Mouse (Mus musculus): Measurements from ENCODE around the gene Jazf1.

Gene Jazf1

DNA sequence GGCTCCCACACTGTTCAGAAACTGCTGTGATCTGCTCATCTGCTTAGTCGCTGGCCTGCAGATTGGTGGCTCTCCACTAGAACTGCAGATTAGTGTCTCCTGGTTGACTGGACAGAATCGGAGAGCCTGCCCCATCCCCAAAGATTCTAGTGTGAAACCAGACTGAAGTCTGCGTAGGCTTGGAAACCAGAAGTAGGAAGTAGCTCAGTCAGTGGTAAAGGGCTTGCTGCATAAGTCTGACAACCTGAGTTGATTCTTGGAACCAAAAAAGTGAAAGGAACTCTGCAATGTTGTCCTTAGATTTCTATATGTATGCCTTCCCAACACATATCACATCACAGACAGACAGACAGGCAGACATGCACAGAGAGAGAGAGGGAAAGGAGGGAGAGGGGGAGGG, 163.3 kb downstream of the Jazf1 start:
- DNase-seq = no peak

DNA sequence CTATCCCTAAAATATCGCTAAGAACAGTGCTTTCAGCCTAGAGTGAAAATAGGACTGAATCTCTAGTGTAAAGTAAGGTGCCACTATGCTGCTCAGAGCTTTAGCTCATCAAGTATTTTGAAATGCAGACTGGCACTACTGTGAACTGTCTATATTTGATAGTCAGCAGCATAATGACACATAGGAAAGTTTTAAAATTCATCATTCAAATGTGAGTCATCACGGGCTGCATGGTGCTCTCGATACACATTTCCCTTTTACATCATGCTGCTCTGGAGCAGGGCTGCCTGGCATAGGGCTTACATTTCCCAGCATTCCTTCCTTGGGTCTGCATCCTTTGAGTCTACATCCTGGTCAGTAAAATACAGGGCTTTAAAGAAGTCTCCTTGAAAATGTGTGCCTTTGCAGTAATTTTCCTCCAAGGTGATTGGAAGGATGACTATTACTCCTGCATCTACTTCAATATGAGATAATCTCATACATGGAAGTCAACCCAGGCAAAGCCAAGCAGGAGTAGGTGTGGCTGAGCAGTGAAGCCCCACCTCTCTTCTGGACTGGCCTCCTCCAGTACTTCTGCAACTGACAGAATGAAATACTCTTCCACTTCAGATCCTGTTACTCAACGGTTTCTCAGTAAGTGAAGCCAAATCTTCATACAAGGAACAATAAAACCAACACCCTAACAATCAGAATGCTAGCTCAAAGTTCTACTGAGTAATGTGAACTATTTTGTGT, 165.0 kb downstream of the Jazf1 start:
- DNase-seq = no peak

DNA sequence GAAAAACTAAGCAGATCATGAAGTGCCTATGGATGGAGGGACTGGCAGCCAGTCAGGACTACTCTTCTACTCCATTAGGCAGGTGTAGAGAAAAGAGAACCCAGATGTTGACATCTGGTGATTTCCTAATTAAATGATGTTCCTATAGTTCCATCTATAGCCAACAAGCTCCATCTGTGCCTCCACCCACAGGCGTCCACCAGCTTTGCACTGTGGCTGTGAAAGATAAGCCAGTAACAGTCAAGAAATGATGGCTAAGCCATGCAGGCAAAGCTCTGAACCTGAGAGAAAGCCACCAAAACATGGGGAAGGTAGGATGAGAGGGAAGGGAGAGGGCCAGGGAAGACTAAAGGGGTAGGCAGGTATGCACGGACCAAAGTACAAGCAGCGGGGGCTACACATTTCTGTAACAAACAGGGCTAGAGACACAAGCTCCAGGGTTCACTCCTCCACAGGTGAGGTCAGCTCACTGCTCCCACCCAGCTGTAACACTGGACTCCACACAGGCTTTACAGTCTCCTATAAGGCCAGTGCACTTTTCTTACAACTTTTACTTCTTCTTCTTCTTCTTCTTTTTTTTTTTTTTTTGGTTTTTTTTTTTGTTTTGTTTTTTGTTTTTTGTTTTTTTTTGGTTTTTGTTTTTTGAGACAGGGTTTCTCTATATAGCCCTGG, 168.7 kb downstream of the Jazf1 start:
- DNase-seq = no peak

DNA sequence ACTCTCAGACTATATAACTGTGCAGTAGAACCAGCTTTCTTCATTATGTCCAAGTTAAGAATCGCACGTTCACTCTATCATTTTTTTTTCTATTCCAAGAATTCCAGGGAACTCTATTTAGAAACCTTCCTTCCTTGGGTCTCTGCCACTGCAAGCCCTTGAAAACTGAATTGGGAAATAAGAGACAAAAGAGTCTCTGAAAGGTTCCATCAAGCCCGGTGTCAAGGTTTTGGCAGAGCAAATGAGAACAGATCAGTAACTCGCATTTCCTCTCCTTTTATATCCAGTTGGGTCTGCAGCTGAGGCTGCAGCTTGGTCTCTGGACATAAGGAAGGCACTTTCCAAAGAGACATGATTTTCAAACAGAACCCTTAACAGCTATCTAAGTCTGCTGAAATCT, 173.4 kb downstream of the Jazf1 start:
- DNase-seq = no peak

DNA sequence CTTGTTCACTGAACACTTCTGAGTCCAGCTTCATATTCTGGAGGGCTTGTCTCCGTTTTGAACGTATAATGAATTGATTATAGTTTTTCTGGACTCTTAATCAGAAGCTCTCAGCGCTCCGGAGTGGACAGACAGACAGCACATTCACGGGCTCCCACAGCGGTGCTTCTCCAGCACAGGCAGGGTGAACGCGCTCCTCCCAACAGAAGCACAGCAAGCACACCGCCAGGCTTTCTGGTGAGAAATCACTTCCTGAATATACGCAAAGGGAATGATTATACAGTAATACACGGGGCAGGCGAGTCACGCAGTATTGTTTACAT, 174.0 kb downstream of the Jazf1 start:
- DNase-seq = peak in 1 of 2 experiments; percentile 41

DNA sequence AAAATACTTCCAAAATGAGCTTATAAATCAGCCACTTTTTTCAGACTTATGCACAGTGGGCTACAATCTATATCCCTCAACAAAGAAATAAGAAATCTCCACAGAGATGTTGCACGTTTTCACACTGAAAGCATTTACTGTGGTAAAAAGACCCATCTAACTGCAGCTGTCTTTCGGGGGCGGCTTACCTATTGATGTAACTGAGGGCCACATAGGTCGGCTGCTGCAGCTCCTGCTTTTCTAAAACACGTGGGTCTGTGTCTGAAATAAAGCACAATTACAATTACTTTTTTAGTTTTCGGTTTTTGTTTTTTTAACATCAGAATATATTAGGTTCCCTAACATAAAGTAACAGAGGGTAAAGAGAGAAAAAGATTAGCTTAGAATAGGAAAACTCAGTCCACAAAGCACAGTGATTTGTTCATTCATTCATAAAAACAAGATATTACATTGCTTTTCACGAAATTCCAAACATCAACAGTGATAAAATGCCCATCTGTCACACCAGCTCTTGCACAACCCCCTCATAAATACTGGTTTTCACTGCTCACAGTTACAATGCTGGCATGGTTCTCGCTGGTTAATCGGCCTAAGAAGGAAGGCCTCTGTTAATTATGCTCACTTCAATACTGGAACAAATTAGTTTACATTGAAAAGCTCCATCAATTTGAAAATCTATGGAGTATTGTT, 174.5 kb downstream of the Jazf1 start:
- peak in 1 of 2 experiments; percentile 41 for DNase-seq

DNA sequence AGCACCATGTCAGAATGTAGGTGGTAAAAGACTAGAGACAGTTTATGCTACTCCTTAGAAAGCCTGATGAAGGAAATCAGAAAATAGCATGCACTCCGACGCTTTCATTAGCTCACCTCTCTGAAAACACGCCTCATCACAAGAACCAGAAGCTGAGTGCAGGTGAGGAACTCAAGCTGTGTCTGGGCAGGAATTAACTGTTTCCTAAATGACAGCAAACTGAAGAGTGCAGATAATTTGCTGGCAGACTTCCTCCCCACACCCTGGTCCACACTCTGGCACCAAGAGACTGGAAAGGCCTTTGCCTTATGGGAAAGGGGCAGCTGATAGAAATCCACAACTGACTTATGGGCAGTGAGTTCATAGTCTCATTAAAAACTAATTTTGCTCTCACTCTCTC, 175.5 kb downstream of the Jazf1 start:
- DNase-seq = peak; percentile 59 to 62

DNA sequence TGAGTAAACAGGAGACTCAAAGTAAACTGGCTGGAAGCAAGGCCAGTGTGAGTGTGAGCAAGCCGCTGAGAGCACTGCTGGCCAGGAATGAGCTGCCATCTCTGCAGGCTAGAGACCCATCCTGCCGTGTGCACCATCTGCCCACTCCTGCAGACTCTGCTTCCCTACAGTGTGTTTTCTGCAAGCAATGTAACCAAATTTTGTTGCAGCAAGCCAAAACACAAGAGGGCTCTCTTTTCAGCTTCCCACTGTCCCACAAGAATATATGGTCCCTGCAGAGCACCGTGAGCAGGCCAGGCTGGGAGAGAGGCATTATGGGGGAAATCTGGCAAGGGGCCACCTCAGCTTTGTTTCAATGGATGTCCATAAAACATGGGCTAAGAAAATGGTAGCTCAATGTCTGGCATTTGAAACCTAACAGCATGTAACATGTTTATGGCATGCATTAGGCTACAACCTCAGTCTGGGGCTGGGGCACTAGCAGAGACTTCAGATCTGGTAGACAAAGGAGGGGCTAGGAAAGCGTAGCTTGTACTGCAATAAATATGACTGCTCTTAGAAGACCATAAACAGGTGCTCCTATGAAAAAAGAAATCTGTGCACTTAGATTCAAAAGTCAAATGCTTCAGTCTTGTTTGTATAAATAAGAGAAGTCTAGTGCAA, 180.8 kb downstream of the Jazf1 start:
- DNase-seq = peak; percentile 85 to 91

DNA sequence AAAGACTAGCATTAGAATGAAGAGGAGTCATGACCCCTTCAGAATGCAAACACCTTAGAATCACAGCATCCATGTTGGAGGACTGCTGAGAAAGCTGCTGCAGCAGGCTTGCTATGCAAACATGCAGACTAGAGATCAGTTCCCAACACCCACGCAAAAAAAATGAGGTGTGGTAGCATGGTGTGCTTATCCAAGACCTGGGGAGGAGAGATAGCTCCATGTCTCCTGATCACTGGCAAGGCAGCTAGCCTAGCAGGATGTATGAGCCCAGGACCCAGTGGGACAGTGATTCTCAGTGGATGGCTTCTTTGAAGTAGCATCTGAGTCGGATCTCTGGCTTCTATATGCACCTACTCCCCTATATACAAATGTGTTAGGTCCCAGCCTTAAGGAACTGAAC, 184.7 kb downstream of the Jazf1 start:
- no peak for DNase-seq

DNA sequence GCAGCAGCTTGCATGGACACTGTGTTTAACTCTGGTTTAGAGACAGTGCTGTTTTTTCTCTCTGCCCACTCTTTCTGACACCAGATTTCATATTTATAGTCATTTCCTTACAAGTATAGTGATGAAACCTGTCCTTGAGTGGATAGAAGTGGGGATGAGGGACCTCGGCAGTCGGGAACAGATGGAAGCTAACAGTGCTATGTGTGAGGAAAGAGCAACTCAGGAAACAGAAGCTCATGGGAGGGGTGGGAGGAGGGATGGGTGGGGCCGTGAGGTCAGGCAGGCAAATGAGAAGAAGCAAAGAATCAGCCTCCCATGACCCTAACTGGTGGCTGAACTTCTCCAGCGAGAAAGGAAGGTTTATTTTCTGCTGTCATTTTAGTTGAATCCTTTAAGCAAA, 191.3 kb downstream of the Jazf1 start:
- no peak for DNase-seq

DNA sequence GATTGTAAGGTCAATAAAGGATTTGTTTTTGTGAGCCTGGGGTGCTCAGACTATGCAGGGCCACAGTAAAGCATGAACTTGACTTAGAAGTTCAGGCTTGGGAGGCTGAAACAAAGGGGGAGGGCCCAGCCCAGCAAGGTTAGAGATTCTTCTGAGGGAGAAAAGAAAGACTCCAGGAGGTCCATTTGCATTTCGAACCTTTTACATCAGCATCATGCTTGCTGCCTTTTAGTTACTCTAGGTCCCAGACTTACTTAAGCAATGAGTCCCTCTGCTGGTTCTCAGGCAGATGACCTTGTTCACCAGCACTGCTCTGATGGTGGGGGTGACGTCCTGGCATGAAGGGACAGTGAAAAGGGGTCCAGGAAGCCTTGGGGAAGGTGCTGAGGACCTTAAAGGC, 197.1 kb downstream of the Jazf1 start:
- no peak for DNase-seq

DNA sequence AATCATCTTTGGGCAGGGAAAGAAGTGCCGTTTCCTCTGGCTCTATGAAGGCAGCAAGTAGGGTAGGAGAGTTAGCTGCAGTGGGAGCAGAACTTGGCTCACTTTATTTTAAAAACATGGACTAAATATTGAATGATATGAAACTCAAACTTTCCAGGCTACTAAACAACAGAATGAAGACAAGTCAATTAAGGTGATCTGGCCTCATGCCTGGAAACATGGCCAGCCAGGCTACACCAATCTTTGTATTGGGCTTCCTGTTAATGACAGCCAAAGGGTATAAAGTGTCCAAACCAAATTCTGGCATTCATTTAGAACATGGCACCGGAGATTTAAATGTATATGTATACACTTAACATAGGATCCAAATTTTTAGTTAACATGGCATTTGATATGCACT, 199.2 kb downstream of the Jazf1 start:
- DNase-seq = peak in 1 of 2 experiments; percentile 46

DNA sequence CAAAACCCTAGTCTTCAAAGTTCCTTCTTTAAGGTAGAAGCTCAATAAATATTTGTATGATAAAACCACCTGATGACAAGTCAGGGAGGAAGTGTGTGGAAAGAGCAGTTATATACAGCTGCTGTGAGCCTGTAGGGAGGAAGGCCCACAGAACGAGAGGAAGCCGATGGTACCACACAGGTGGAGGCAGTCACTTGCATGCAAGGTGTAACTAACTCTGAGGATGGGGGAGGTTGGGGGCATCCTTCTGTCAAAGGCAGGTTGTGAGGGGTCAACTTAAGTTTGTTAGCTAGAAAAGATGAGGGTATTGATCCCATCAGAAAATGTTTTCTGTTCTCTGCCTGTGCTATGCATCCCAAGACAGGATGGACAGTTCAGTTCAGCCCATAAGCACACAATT, 200.1 kb downstream of the Jazf1 start:
- no peak for DNase-seq

DNA sequence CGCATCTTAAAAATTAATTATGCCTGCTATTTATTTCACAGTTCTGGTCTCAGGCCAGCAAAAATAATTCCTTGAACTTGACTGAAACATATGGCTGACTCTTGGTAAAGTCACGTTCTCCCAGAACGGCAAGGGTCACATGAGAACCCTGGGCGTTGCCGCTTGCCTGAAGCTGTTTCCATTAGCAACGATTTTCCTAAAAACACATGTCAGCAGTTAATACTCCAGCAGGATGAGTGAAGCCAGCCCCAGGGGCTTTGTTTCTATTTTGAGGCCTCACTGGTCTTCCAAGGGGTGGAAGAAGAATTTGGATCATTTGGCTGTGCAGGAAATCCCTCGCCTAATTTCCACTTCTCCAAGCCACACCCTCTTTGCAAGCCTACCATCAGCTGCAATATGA, 206.5 kb downstream of the Jazf1 start:
- DNase-seq = peak; percentile 51 to 61

DNA sequence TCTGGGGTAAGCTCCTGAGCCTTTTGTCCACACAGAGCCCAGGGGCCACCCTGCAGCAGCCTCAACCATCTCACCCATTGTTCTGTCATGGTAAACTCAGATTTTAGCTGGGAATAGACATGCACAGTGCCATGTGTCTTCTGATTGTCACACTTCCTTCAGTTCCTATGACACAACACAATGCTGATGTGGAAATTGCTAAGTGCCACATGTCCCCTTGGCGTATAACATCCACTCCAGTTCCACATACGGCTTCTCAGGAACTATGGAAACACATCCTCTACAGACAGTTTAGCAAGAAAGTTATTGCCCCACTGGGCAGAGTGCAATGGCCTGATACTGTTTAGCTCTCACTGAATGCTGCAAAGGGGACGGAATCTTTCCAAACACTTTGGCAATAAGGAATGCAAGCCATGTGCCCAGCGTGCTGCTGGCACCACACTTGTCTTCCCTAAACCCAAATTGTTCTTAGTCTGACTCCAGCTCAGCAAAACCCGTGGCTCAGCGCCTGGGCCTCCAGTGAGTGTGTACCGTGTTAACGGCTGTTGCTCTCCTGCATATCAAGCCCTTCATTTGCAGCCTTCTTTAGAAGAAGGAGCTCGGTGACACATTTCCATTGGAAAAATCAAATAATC, 207.1 kb downstream of the Jazf1 start:
- peak; percentile 79 to 91 for DNase-seq

DNA sequence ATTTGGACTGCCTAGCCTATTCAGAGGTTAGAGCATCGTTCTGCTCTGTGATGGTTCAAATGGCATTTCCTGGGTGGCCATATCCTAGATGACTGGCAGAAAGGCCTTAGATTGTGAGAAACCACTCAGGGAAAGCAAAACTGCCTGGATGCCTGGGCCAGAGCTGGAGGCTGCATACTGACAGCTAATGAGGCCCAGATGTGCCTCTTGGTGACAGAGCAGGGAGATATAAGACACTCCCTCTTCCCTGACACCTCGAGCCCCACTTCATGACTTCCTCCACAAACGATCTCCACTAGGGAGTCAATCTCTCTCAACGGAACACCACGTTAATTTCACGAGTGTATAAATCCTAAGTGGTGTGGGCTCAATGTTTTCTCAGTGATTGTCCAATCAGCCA, 207.7 kb downstream of the Jazf1 start:
- DNase-seq = no peak

DNA sequence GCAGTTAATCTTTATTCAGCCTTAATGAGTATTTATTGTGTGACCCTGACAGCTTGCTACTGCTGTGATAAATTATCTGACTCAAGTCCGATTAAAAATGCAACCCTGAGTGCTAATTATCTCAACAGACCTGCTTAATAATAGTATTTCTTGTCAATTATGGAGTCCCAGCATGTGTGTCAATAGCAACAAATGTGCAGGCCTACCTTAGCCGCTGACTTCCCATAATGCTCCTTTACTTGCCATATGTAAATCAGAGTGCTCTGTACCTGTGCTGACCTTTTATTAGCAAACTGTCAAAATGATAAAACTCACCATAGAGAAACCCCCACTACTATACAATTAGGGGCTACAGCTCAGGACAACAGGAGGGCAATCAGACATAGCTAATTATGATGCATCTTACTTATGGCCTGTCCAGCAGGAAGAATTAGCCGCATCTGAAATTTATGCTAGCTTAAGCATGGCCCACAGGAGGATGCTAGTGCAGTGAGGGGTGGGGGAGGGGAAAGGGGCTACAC, 209.5 kb downstream of the Jazf1 start:
- no peak for DNase-seq

DNA sequence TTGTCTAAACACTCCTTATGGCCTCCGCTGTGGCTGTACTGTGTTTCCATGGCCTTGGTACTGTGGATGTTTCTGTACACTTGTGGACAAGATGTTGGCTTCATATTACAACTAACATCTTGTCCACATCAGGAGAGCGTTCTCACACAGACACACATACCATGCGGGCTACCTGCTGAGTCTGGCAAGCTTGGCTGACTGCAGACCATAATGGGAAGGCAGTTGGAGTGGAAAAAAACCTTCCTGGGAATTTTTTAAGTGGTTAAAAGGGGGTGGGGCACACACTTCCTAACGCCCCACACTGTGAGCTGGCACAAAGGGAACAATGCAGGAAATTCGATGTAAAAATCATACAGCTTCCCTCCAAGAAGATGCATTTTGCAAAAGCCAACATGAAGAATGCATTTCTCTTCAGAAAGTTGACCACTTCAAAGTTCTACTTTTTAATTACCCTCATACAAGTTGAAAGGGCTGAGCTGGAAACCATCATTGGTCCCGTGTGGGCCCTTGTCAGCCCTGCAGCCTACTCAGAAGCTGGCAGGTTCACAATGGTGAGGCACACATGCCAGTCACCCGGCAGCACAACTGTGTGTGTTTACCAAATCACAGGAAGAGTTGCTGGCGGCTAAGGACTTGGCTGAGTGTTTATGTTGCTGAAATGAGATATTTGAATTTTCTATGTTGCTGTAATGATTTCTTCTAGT, 215.9 kb downstream of the Jazf1 start:
- DNase-seq = peak; percentile 49 to 71

DNA sequence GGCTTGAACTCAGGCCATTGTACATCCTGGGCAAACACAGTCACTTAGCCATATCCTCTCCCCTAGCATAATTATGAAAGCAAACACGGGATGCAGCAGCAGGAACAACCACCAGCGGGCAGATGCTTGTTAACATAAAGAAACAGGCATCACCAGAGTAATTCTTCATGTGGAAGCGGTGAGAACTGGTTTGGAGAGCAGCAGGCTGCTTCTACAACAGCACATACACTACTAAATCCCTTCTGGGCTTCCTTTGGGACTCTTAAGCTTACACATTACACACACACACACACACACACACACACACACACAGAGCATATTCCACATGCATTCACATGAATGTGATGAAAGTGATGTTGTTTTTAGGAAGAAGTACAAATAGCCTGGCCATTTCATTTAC, 216.5 kb downstream of the Jazf1 start:
- DNase-seq = no peak

DNA sequence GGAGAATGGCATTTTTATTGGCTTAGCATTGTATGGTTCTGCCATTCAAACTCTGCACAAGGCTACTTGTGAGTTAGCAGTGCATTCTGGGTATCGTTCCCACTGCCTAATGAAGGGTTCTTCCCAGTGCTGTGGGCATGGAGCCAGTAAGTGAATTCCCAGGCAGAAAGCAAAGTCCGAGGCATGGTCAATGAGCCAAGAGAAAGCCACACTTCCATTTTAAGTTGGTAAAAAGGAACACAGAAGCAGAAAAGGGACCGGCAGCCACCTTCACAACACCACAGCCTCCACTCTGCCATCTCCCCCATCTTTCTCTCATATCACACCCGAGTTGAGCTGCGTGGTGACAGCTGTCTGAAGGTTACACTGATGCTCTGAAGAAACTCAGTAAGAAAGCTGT, 217.4 kb downstream of the Jazf1 start:
- DNase-seq = peak; percentile 66 to 73

DNA sequence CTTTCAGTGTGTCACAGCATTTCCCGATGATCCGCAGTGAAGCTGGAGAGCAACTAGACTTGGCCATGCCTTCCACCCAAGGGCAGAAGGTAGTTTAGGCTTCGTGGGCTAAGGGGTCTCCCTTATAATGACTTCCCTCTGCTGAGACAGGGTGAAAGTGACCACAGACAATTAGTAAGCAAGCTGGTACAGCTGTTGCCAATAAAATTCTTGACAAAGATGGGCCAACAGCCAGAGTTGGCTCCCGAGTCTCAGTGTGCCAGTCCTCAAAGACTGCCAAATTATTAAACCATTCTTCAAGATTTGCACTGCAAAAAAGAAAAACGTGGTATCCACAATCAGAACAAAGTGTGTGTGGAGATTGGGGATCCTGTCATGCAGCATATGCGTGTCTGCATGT, 220.2 kb downstream of the Jazf1 start:
- no peak for DNase-seq

DNA sequence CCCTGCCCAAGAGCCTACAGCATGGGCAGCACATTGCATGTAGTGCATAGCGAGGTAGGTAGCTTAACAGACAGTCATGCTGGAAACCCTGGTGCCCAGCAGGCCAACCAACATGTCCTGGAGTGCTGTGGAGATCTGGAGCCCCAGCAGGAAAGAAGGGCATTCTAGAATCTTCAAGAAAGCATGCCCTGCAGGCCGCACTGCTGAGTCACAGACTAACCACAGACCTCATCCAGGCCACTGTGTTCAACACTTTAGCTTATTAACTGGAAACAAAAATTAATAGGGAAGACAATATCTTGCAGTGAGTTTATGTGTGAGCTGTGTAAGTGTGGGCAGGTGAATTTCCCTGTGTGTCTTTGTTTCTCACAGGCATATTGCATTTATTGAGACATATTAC, 222.1 kb downstream of the Jazf1 start:
- DNase-seq = no peak

Measured in cerebellum, postnatal 10 days (tissue).